Mouse (Mus musculus) olfactory bulb, adult 2 months (tissue): ENCODE measurements around the gene Borcs7.

Source experiments
- CTCF ChIP-seq: fragments of 200-500 bp; IDR thresholded peaks from 2 replicates; pipeline ENCODE4 v1.5.1; 2012; ENCODE audit warnings: low read depth, mild to moderate bottlenecking, low read length, moderate library complexity; ENCODE audit not compliant: insufficient read depth
- POLR2A ChIP-seq: fragments of 200-500 bp; IDR thresholded peaks from 2 replicates; pipeline ENCODE4 v1.6.1; 2012; ENCODE audit warnings: mild to moderate bottlenecking, low read depth, low read length, moderate library complexity; ENCODE audit not compliant: insufficient read depth

DNA sequence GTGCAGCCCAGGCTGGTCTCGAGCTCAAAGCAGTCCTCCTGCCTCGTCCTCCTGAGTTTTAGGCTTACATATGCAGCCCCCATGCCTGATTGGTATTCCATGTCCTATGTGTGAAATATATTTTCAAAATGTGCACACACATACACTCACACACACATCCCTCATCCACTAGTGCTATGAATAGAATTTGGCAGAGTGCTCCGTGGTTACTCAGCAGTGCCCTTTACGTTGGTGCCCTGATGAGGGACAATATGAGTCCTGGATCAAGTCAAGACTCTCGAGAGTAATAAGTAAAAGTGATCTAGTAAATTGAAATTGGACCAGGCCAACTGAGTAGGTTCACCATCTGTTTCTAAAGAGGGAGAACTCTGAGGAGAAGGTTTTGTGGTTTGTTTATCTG is 46.5 kb upstream of the Borcs7 start:
- TF ChIP-seq POLR2A (no peak), CTCF (no peak)
